Mouse (Mus musculus) left cerebral cortex, adult 6 months (tissue): ENCODE measurements around the gene B3gntl1. TPM values are rescaled to one million over a fixed set of nuclear protein-coding genes. Genes with fewer than 3 reads are reported as not detected.

Experiments
- long read RNA-seq, 2 experiments: library from polyadenylated mRNA; unstranded; transcript quantifications; one replicate each; pipeline ENCODE4 v2.0.0; 2019 to 2020
- polyA plus RNA-seq: library from polyadenylated mRNA; unstranded; fragments of <200 nt; fragmentation: Nextera tagmentation; gene quantifications from 2 replicates; pipeline ENCODE4 v1.2.3, GENCODE M21; 2021

Gene B3gntl1
- polyA plus RNA-seq = 2.6 and 2.7 TPM in 2 replicates
- long read RNA-seq, experiment 1, transcript B3gntl1-202 (13 exons, 2,864 nt) = major isoform, 14 of 29 reads
- long read RNA-seq, experiment 1, partial matches to known transcripts = 2 of 29 reads
- long read RNA-seq, experiment 1, other reads (novel, unspliced or antisense) = 13 of 29 reads
- long read RNA-seq, experiment 2, partial matches to known transcripts = 0 of 2 reads
- long read RNA-seq, experiment 2, other reads (novel, unspliced or antisense) = 1 of 2 reads

GRCm38 (mm10) chr11:121672990-121673572 lies at the start of gene B3gntl1:
Gene B3gntl1 (minus strand): TSS chr11:121673153.

GRCm38 (mm10) chr11:121701244-121701643 lies 28.3 kb upstream of the B3gntl1 start, which contains the start of gene Metrnl:
Gene Metrnl (plus strand): TSS chr11:121701544.

Other genes starting within 250 kb of the B3gntl1 start
- 68.2 and 68.5 TPM in 2 replicates for gene Fn3k, start 238.2 kb downstream of the B3gntl1 start, polyA plus RNA-seq
- gene Tbcd, start 221.2 kb downstream of the B3gntl1 start, polyA plus RNA-seq = 10.4 and 12.6 TPM in 2 replicates
- not detected in 2 replicates for gene Zfp750, start 153.8 kb downstream of the B3gntl1 start, polyA plus RNA-seq
- gene Metrnl, start 28.4 kb upstream of the B3gntl1 start, polyA plus RNA-seq = 7.8 and 18.3 TPM in 2 replicates
- not detected in 2 replicates for gene Ptchd3, start 157.1 kb upstream of the B3gntl1 start, polyA plus RNA-seq